Mouse (Mus musculus): Measurements from ENCODE around the gene Gm20721.
"Not testable (repeated sequence)": the region's sequence is repeated elsewhere in the genome, so short reads cannot be mapped to it uniquely, and the experiment has no call there.

Gene Gm20721

DNA sequence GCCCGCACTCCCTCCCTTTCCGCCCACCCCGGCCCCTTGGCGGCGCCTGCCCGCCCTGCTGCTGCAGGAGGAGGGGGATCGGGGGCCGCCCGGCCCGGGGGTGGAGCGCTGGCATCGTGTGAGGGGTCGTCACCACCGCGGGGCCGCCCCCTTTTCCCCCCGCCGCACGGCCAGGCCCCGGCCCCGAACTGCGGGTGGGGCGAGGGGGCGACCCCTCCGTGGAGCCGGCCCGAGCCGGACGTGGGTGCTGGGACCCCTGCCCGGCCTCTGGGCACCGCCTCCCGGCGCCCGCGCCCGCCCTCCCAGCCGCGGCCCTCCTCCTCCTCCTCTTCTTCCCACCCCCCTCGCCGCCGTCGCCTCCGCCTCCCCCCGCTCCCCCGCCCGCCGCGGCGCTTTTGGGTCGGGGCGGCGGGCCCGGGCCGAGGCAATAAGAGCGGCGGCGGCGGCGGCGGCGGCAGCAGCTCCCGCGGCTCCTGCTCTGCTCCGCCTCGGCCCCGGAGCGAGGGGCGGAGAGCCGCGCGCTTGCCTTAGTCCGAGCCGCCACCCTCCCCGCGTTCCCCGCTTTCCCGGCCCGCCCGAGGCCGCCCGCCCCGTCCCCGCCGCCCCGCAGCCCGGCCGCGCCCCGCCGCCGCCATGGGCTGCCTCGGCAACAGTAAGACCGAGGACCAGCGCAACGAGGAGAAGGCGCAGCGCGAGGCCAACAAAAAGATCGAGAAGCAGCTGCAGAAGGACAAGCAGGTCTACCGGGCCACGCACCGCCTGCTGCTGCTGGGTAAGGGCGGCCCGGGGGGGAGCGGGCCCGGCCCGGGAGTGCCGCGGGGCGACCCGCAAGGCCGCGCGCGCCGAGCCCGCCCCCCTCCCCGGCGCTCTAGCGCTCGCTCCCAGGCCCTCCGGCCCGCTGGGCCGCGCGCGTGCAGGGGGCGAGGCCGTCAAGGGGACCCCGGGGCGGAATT is 16.6 kb downstream of the Gm20721 start:
- DNase-seq, result peak; percentile 56

DNA sequence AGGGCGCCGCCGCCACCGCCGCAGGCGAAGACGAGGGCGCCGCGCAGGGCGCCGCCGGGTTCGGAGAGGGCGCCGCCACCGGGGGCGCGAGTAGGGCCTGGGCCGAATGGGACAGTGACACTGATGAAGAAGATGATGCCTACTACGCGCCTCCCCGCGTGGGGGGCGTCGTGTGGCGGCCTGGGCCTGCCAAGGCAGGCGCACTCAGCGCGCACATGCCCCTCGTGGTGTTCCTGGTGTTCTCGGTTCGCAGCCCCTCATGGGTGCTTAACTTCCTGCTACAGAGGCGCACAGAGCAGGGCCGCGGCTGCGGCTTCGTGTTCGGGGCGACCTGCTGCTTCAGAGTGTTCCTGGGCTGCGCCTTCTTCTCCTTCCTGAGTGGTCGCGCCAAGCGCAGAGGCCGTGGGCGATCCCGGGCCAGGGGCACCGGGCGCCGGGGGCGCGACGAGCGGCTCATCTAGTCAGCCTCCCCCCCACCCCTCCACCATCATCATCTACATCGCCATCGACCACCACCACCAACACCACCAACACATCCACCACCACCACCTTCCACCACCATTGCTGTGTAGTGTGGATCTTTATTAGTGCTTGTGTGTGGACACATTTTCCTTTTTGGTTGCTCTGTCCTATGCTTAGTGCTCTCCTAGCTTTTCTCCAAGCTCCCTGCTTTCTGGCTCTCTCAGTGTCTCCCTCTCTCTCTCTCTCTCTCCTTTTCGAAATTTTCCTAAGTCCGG is 17.4 kb downstream of the Gm20721 start:
- DNase-seq, result peak; percentile 71 to 75

DNA sequence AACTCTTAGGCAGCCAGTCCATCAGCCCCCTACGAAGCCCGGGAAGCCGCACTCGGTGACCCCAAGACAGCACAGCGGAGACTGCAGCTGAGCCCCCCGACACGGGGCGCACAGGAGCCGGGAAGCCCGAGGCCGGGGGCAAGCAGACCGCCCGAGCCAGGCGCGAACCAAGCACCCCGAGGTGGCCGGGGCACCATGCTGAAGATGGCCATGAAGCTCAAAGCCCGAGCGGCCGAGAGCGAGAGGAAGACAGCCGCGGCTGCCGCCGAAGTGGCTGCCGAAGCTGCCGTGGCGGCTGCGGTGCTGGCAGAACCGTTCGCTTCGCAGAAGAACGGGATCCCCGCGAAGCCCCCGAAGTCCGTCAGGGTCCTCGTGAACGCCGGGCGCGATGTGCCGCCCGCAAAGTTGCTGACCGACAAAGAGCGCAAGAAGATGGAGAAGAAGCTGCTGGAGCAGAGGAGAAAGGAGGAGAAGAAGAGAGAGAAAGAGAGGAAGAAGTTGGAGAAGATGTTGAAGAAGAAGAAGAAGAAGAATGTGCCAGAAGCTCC is 18.1 kb downstream of the Gm20721 start:
- DNase-seq, result peak; percentile 30 to 38

DNA sequence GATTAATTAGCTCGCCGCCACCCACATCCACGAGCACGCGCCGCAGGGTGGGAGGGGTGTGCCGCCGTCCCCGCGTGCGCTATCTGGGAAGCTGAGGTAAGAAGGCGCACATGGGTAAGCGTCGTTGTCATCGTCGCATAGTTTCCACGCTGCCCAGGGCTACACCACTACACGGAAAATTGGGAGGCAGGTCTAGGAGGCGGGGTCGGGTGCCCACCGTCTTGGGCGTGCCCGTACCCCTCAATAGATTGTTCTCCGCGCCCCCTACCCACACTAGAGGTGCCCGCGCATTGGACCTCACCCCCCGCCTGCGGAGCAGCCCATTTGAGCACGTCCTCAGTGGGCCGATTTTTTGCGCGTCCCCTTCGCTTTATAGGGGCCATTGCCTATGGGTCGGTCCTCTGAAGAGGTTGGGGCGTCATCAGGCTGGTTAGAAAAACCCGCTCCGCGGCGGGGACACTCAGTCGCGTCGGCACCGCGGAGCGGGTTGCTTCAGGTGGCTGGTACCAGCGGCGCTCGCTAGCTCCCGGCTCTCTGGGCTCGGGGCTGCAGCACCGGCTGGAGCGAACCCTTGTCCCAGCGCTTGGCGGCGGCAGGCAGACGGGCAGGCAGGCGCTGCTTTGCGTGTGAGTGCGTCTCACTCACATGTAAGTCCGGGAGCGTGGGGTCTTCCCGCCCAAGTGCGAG is 19.1 kb downstream of the Gm20721 start:
- peak; percentile 83 to 84 for DNase-seq

DNA sequence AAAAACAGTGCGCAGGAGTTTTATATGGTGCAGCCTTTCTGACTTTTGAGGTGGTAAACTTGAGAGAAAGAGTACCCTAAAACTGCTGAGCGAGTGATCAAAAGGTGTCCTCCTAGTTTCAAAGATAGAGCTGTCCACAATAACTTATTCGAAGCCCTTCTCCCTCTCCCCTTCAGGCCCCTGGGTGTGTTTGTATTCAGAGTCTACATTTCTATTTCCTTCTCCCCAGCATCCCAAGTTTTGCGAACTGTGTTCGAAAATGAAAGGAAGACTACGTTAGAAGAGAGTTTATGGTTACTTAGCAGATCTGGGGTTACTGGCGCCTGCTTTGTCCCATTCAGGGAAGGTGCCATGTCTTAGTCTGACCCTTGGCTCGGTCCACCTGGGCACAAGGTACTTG is 20.0 kb downstream of the Gm20721 start:
- DNase-seq, result no peak

DNA sequence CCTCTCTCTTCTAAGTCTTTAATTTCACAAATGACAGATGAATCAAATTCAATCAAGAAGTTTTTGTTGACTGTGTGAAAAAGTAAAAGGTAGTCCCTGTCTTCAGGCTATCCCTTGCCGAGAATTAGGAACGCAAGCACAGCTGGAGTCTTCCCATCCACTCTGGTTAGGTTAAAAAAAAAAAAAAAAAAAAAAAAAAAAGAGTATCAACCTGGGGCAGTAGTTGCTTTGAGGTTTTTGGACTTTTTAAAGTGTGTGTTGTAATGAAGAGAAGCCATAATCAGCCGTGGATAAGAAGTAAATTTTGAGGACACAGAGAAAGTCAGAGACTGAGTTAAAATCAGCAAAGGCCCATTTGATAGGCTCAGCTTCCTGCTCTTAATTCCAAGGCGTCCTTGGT is 20.5 kb downstream of the Gm20721 start:
- no peak for DNase-seq

DNA sequence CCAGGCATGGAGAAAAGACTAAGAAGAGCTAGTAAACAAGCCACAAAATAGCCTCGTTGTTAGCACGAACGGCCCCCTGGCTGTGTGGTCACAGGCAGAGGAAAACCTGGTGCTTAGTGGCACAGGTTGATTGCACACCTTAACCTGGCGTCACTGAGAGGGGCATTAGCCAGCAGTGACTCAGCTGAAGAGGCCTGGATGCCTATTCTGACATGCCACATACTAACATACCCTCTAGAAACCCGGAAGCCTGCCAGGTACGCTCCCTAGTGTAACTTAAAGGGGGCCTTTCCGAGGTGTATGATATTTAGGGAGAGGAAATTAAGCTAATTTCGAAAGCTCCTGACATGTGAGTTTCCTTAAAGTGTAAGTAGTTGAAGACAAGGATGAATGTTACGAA is 29.9 kb downstream of the Gm20721 start:
- DNase-seq, result no peak

DNA sequence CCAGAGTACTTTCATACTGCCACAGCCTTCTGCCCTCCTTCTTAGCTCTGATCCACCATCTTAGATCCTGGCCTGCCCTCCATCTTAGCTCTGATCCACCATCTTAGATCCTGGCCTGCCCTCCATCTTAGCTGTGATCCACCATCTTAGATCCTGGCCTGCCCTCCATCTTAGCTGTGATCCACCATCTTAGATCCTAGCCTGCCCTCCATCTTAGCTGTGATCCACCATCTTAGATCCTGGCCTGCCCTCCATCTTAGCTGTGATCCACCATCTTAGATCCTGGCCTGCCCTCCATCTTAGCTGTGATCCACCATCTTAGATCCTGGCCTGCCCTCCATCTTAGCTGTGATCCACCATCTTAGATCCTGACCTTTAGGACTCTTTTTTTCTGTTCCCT is 31.1 kb downstream of the Gm20721 start:
- not testable (repeated sequence) for DNase-seq

DNA sequence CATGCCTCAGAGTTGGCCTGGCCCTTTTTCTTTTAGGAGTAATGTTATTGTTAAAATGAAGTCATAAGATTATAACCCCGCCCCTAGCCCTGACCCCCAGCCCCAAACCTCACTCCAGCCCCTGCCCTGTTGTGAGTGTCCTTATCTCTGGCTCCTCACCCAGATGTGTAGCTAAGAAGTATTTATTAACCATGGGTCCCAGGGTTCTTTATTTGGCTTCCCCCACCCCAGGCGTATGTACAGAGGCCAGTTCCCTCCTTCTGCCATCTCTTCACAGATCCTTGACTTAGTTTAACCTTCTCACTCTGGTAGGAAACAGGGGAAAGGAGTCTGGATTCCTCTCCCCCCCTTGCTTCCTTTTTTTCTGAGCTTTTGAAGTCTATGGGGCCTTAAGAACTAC is 33.9 kb downstream of the Gm20721 start:
- DNase-seq, result no peak

DNA sequence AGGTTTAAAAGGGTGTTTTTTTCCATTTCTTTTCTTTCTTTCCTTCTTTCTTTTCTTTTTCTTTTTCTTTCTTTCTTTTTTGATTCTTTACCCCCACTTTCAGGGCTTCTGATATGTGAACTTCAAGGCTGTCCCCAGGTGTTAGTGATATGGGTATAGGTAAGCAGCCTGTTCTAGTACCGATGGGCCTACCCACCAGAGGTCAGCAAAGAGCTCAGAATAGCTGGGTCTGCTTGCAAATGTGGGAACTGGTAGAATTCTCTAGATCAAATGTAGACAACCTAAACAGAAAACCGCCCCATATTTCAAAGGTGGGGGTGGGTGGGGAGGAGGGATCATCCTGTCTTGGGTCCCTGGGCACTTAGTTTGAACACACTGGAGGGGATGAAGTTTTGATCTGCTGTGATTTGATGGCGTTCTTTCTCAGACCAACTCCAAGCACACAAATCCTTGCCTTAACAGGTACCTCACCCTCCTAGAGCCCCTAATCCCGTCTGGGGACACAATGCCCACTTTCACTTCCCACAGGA is 34.3 kb downstream of the Gm20721 start:
- peak; percentile 86 to 89 for DNase-seq

DNA sequence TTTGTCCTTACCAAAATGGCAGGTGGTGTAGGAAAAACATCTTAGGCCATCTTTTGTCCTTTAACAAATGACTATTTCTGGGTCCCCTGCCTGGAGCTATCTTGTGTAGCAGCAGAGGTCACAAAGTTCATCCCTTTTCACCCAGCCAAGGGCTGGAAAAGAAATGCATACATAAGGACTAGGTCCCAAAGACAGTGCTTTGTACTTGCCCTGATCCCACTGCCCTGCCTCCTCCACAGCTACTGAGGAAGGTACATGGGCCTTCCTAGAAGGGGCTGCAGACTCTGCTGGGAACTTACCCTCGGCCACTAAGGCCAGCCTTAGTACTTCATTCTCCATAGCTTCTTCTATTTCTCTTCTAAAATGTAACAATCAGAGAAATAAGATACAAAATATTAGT is 34.9 kb downstream of the Gm20721 start:
- no peak for DNase-seq

DNA sequence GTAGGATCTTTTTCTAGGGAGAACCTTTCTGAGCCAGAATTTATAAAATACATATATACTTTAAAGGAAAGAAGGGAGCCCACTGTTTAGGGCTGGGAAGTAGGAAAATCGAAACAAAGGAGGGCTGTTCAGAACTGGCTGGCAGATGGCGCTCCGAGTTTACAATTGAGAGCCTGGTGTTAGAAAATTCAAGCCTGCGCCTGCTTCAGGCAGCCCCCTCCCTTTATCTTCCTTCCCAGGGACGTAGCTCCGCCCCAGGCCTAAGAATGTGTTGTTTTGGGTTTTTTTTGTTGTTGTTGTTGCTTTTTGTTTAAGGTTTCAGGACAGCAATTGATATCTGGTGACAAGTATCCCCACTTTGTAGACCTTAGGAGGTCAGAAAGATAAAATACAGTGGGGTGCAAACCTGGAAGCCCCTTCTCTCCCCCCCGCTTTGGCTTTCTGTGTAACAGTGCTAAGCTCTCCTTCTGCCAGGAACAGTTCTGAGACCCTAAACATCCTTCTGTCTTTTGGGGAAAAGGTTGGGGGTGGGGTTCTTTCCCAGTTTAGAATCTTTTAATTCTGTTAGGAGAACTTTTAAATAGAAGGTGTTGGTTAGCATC is 35.5 kb downstream of the Gm20721 start:
- peak; percentile 63 to 65 for DNase-seq

DNA sequence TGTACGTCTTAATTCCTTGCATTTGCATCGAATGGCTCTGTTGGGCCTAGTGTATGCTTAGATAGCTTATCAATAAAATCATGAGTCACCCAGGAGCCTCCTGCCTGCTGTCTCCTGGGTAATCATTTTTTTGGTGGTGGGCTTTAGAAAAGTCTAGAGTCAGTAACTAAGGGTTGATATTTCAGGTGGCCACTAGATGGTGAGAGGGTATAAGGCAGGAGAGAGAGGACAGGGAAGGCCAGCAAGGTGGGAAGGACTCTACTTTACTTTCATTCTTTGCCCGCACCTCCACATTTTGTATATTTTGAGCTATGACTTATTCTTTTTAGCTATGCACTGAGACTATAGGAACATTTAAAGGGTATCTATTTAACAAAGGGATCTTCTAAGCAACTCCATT is 38.6 kb downstream of the Gm20721 start:
- no peak for DNase-seq

DNA sequence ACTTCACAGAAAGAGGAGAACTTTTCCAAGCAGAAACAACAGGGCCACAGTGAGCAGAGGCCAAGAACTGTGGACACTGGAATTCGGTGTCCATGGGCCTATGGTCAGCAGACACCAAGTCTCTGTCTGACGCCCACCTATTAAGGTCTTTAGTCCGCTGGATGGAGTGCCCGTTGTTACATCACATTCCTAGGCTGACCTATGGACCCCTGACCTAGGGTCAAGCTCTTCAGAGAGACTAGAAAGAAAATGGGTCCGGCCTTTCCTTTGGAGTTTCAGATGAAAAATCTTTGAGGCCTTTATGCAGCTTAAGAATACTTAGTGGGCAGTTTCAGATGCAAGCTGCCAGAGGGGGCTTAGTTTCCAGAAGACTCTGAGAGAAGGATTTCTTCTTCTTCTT is 40.9 kb downstream of the Gm20721 start:
- DNase-seq, result no peak

DNA sequence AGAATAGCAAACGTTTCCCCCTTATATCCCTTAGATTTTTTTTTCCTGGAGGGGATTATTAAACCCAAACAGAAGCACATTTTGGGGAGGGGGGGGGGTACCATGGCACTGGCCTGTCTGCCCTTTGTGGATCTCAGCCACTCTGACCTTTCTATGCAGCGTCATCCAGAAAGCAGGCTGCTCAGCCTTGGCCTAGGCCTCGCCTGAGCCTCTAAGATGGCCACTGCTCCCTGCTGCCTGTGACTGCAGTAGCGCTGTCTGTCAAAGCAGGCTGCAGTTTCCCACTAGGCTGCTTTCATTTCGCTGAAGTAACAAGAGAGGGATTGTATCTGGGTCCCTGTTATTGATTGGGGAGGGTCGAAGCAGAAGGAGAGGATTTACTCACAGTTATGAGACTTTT is 44.0 kb downstream of the Gm20721 start:
- no peak for DNase-seq

DNA sequence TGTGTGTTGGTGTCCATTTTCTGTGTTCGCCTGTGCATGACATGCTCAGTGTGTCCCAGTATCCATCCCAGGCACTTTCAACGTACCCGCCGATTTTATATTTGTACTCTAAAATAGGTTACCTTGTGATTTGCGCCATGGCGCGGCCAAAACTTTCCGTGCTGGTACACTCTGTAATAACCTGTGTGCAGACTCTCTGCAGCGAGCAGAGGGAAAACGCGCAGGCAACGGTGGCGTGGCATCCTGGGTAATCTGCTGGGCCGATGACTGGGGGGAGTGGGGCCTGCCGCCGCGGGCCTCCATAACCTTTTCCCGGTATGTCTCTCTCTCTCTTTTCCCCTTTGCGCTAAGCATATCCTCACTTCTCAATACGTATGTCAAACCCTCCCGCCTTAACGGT is 45.8 kb downstream of the Gm20721 start:
- no peak for DNase-seq

DNA sequence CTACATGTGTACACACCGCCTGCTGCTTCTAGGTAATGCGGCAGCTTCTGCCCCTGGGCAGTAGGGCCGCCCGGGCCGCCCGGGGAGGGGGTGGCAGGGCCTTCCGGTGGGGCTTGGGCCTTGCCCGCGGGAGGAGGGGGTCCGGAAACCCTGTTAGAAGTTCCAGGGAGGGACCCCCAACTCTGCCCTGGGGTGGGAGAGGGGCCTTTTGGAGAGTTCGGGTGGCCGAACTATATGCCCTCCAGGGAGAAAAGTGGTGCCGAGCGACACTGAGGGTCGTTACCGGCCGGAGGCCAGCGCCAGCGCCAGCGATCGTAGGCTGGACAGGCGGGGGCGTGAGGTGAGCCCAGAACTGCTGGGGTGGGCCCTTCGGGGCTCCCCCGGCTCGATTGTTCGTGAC is 46.3 kb downstream of the Gm20721 start:
- DNase-seq, result no peak

DNA sequence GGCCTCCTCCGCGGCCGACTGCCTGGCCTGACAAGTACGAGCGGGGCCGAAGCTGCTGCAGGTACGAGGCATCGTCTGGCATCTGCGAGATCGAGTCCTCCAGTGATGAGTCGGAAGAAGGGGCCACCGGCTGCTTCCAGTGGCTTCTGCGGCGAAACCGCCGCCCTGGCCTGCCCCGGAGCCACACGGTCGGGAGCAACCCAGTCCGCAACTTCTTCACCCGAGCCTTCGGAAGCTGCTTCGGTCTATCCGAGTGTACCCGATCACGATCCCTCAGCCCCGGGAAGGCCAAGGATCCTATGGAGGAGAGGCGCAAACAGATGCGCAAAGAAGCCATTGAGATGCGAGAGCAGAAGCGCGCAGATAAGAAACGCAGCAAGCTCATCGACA is 46.7 kb downstream of the Gm20721 start:
- no peak for DNase-seq

DNA sequence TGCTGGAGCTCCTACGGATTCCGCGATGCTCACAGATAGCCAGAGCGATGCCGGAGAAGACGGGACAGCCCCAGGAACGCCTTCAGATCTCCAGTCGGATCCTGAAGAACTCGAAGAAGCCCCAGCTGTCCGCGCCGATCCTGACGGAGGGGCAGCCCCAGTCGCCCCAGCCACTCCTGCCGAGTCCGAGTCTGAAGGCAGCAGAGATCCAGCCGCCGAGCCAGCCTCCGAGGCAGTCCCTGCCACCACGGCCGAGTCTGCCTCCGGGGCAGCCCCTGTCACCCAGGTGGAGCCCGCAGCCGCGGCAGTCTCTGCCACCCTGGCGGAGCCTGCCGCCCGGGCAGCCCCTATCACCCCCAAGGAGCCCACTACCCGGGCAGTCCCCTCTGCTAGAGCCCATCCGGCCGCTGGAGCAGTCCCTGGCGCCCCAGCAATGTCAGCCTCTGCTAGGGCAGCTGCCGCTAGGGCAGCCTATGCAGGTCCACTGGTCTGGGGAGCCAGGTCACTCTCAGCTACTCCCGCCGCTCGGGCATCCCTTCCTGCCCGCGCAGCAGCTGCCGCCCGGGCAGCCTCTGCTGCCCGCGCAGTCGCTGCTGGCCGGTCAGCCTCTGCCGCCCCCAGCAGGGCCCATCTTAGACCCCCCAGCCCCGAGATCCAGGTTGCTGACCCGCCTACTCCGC is 47.3 kb downstream of the Gm20721 start:
- no peak for DNase-seq

DNA sequence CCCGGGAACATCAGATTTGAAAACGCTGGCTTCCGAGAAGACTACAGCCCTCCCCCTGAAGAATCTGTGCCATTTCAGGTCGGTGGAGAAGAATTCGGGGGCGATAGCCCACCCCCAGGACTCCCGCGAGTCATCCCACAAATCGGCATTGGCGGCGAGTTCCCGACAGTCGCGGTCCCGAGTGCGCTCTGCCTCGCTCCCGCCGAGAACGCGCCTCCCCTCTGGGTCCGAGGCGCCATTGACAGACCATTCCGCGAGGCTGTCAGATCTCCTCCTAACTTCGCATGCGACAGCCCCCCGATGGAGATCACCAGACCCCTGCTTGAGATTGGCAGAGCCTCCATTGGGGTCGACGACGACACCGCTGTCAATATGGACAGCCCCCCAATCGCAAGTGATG is 48.0 kb downstream of the Gm20721 start:
- no peak for DNase-seq

DNA sequence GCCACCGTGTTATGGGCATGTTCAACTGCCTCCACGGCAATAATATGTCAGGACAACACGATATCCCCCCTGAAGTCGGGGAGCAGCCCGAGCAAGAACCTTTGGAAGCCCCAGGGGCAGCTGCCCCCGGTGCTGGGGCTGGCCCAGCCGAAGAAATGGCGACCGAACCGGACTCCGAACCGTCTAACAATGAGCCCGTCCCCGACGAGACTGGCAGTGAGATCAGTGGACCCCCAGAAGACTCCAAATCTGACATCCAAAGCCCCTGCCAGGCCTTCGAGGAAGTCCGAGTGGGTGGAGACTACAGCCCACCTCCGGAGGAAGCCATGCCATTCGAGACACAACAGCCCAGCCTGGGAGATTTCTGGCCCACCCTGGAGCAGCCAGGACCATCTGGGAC is 48.7 kb downstream of the Gm20721 start:
- no peak for DNase-seq

DNA sequence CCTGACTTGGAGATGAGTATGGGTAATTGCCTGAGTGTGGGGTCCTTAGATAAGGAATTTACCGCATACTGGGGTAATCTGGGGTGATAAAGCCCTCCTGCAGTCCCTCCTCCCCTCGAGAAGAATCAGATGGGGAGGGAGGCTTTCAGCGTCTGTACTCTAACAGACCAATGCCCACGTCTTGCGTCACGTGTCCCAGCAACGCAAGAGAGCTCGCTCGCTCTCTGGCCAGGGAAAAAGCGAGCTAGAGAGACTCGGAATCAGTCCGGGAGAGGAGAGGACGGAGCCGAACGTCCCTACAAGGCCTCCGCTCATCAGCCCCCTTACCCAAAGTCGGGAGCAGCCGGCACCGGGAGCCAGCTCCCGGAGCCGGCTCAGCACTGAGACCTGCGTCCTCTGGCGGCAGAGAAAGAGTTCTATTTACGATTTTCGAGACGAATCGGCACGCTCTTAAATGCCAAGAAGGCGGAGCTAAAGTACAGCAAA is 49.4 kb downstream of the Gm20721 start:
- peak; percentile 45 to 57 for DNase-seq

Measured in B cell, adult 2 months (primary cell).